Mouse (Mus musculus): Measurements from ENCODE around the gene Nfkb1.

DNA sequence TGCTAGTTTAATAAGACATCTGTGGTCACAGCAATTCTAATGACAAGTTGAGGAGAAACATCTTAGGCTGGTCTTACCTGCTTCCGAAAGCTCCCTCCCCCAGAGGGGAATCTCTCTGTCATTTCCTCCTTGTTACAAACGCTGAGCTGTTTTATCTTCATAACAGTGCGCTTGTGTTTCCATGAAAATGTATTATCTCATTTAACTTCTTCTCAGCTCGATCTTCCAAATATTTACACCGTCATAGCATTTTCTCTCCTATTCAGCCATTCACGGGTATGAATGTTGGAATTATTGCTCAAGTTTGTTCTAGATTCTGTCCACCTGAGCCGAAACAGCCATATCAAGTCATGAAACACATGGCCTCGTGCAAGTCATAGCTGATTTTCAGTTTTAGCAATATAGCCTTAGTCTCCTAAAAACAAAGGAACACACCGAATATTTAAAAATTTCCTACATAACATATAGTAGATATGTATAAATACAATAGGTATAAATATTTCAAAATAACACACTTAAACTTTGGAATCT is 19.8 kb upstream of the Nfkb1 start:
- TF ChIP-seq CTCF (IDR thresholded peaks at IDR 0.05; ENCODE audit: insufficient read depth, low read depth, low read length) (no peak), POLR2A (IDR thresholded peaks at IDR 0.05; ENCODE audit: insufficient read depth, low read depth, low read length) (no peak)

Measured in olfactory bulb, adult 2 months (tissue).